Mouse (Mus musculus) cerebellum, adult 18-20 months (tissue): ENCODE results near the gene Ankrd53.

ENCODE experiments used
- DNase-seq, 2 experiments: peaks; one replicate each; pipeline ENCODE4 v3.0.0; 2021

The Ankrd53 gene

DNA sequence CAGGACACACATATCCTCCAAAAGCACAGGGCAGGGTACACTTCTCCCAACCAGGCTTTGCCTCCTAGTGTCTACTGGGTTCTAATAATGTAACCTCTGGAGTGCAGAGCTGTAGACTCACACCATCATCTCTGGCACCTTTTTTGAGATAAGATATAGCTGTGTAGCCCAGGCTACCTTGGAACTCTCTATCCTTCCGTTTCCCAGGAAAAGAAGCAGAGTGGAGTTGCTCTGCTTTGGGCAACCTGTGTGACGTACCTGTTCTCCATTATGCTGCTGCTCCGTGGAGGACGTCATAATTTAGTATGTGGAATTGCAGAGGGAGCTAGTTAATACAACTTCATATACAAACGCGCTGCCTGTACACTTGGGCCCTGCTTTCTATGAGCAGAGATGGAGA, at the start of gene Ankrd53:
Gene Ankrd53 (plus strand): TSS at position 301 of the 400 bp plus-strand sequence.
- no peak for DNase-seq

DNA sequence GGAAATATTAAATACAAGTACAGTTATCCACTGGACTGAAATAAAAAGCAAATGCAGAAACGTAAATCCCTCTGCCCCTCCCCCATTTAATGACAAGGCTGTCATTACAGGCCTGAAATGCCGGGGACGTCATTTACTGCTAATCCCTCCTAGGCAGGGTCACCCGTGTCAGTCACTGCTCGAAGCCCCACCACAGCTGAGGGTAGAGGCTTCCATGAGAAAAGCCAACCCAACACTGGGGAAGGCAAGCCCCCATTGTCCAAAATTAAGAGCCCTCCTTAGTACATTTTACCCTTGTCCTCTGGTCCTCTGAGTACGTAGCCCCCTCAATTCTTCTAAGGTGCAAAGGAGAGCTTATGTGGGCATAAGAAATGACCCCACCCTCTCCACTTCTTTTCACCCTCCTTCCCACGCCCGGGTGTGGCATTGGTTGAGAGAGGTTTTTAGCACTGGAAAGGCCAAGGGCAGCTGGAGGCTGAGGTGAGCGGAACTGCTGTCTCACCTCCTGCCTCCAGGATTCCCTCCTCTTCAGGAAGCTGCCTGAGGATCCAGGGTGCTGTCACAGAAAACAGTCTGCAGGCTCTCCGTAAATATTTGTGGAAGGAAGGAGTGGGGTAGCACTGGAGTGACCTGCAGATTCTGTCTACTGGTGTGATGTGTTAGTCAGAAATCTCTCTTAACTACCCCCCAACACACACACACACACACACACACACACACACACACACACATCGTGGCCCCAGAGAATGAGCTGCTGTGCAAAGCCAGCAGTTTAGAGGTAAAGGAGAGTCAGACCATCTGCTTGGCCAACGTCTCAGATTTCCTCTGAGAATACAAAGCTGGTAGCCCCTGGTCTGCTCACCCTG, 48.9 kb upstream of the Ankrd53 start:
- DNase-seq: no peak

DNA sequence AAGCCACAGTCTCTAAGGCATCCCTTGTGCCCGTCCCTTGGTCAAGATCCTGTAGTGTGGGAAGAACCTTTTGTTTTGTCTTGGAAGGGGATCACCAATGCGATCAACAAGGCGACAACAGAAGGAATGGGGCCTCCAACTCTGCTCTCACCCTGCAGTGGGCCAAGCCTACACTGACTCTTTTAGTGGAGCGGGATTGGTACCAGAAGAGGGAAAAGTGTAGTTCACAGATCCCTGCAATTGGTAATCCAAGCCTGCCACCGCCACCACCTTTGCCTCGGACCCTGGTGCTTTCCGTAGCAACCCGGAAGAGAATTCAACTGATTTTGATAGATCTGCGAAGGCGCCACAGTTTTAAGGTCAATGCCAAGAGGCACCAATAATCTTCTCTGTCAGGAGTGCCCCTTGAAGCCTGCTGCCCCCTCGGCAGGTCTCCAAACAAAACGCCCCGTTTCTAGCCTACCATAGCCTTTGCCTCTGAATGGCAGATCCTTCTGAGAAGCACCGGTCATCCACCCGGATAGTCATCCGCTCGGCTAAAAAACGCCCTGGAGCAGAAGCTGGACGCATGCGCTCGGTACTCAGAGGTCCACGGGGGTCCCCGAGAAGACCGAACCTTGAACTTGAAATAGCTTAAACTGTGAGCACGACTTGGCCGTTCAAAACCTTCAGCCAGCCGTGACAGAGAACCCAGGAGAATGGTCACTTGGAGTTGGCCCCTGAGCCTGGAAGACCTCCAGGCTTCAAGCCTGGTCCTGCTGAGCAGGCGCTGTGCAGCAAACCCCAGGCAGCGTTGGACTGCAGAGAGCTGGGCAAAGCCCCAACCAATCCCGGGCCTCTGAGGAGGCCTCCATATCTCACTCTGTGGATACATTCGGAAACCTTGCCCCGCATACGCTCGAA, 48.0 kb upstream of the Ankrd53 start:
- DNase-seq: no peak

DNA sequence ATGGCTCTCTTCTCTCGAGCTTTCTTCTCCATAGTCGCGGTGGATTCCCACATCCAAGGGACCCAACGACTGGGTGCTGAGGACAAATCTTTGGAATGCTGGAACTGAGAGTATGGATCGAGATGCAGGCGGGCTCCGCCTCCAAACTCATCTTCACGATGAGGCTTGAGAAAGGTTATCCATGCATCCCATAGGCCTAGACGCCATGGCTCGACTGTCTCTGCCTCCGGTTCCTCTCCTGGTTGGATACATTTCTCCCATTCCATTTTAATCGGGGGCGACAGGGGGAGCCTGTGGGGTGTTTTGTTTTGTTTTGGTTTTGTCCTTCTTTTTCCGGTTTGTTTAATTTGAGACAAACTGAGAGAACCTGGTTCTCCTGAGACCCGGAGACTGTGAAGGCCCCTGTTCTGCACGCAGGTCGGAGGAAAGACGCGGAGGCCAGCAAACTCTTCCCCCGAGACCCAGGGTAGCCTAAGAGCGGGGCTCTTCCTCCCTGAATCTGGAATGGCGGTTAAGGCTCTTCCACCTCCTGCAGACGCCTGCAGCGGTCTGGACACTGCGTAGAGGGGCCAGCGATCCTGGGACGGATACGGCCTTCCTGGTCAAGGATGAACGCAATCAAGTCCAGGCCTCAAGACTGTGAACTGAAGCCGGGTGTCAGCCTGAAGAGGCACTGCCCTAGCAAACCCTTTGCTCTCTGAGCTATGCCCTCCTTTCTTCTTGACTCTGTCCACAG, 46.8 kb upstream of the Ankrd53 start:
- no peak for DNase-seq

DNA sequence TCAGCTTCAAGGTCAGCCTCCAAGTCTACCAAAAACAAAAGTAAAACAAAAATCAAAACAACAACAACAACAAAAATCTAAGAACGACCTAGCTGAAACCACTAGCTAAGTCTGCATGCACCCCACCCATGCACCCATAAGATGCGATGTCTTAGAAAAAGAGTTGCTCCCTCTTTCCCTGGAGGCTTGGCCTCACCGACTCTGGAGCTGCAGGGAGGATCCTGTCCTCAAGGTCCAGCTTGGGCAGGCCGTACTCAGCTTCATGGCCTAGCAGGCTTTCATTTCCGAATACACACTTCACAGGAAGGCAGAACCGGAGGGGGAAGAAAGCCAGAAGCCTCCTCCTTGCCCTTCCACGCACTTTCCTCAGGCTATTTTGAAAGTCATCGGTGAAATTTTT, 45.4 kb upstream of the Ankrd53 start:
- no peak for DNase-seq

DNA sequence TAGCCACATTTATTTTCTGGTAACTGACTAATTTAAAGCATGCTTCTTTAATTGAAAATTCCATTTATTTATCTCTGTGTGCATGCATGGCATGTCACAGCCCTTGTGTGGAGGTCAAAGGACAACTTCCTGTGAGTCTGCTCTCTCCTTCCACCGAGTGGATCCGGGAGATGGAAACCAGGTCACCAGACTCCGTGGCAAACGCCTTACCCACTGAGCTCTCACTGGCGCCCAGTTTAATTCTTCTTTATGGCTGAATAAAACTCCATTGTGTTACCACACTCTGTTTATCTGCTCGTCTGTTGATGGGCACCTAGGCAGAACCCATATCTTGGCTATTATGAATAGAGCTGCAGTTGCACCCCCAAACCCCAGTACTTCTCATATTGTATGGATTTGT, 39.9 kb upstream of the Ankrd53 start:
- no peak for DNase-seq

DNA sequence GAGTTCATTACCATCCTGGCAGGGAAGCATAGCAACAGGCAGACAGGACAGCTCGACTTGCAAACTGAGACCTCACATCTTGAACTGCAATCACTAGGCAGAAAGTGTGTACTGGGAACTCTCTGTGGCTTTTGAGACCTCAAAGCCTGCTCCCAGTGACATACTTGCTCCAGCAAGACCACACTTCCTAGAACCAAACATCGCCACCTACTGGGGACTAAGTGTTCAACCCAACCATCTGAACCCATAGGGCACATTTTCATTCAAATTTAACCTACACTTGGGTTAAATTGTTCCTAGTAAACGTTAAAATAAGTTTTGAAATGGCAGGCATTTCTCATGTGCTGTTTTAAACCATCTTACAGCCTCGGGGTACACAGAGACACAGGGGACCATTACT, 35.3 kb upstream of the Ankrd53 start:
- DNase-seq: no peak

DNA sequence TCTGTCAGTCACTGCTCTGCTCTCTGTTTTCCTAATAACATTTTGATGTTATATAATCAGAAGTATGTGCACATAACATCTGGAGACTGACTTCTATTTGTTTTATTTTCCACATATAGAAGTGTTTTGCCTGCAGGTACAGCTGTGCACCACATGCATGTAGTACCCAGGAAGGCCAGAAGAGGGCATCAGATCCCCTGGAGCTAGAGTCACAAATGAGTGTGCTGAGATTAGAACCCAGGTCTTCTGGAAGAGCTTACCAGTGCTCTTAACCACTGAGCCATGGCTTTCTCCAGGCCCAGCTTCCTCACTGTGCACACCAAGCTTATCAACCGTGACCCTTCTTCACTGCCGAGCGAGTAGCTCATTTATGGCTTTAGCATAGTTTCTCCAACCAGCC, 34.0 kb upstream of the Ankrd53 start:
- DNase-seq: no peak

DNA sequence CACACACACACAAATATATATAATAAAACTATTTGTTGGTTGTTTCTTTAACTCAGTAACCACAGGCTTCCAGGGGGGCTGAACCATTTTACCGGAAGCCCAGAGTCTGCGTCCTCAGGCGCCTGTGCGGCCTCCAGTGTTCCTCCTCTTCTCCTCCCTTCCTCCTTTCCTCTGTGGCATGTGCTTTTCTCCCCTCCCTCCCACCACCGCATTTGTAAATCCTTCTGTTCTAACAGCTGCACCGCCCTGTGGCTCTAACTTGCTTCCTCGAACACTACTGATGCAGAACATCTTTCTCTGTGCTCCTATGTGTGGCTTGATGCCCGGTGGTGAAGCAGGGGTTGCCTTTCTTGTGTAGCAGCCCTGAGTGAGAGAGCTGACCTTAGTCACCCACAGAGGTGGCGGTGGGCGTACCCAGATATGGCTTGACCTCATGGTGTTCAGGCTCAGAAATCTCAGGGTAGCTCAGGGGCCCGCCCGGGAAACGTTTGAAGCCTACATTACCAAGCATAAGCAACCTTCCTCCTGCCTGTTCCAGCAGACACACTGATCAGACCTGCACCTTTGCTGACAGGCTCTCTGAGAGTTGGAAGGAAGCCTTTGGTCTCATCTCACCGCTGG, 33.0 kb upstream of the Ankrd53 start:
- DNase-seq: no peak

DNA sequence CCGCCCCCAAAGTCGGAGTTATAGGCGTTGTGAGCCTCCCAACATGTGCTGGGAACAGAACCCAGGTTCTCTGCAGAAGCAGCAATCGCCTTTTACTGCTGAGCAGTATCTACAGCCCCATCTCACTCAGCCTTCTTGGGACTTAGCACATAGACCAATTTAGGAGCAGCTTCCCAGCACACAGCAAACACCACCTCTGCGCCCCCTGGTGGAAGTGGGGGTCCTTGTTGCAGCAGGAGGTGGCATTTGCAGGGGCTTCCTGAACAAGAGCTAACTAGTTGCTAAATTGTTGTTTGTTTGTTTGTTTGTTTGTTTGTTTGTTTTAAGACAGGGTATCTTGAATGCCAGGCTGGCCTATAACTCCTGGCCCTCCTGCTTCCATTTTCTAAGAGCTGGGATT, 31.3 kb upstream of the Ankrd53 start:
- DNase-seq: peak; percentile 38 to 54

DNA sequence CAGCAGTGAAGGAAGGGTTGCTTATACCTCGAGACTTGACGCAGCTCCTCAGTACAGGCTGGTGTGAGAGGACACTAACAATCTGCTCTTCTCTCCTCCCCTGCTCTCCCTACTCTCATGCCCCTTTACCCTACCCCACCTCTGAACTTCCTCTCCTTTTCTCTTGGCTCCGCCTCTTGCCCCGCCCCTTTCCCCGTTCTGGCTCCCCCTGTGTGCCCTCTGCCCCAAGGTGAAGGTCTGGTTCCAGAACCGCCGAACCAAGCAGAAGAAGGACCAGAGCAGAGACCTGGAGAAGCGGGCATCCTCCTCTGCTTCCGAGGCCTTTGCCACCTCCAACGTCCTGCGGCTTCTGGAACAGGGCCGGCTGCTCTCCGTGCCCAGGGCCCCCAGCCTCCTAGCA, 25.1 kb upstream of the Ankrd53 start:
- no peak for DNase-seq

DNA sequence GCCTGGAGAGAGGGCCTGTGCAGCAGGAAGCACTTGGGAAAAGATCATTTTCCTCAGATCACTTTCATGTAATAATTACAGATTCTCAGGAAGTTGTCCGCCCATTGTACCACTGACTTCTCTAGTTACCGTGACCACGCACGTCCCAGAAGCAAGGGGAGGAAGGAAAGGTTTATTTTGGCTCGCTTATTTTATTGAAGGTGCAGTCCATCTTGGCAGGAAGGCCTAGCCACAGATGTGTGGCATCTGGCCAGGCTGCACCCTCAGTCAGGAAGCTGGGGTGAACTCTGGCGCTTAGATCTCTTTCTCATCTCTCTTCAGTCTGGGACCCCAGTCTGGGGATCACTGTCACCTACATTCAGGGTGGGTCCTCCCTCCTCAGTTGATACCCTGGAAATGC, 23.8 kb upstream of the Ankrd53 start:
- DNase-seq: no peak

DNA sequence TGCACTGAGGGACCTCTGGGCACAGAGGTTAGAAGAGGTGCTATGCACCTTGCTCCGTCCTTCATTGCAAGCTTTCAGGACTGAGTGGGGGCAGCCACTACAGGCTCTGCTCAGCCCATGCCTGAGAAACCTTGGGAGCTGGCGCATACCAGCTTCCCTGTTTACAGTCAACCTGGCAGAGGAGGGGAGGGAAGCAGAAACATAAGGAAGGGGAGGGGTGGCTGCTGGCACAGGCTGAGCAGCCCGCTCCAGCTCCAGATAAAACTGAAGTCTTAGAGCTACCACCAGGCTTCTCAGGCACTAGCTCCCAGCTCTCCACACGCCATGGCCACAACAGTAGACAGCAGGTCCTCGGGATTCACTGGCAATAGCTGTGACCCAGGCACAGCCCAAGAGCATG, 19.7 kb upstream of the Ankrd53 start, which contains the start of gene Atp6v1b1:
Gene Atp6v1b1 (plus strand): TSS at position 230 of the 400 bp plus-strand sequence.
- DNase-seq: no peak

DNA sequence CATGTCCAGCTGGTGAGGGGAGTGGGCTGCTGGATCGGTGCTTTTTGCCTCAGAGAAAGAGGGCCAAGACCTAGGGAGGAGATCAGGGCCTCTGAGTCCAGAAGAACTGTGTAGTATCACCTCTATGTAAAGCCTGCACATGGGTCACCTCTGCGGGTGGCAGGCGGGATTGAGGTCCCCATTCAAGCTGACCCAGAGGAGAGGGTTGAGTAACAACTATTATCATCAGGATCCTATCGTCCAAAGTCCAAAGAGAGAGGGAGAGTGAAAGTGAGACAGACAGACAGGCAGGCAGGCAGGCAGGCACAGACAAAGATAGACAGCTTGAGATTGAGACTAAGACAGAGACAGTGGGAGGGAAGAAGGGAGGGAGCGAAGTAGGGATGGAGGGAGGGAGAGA, 19.2 kb upstream of the Ankrd53 start:
- DNase-seq: no peak

DNA sequence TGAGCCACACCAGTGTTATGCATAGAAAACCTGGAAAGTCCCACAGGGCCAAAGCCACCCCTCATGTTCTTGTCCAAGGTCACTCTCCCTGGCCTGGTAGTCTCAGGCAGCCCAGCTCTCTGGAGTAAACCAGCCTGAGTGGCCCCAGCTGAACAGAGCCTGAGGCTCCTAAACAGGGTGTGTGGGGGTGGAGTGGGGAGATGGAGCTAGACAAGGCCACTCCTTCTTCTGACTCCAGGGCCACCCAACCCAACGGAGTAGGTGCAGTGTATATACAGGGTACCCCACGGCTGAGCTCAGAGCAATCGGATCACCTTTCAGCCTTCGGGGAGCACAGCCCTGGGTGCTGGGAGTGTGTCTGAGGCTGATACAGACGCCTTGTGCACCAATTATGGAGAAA, 18.3 kb upstream of the Ankrd53 start:
- DNase-seq: no peak

DNA sequence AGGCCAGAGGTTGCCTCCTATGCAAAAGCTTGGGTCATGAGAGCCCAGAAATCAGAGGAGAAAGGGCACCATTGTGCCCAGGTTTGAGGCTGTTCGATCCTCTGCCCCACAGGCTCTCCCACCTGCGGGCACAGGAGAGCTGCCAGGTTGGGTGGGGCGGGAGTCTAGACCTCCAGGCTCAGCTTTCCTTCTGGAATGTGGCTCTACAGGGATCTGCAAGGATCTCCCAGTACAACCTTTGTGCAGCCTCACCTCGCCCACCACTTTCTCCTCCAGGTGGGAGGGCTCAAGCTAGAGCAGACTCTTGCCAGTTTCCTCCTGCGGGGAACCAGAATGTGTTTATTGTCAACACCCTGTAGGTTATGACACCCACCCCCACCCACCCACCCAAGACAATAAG, 17.9 kb upstream of the Ankrd53 start:
- DNase-seq: no peak

DNA sequence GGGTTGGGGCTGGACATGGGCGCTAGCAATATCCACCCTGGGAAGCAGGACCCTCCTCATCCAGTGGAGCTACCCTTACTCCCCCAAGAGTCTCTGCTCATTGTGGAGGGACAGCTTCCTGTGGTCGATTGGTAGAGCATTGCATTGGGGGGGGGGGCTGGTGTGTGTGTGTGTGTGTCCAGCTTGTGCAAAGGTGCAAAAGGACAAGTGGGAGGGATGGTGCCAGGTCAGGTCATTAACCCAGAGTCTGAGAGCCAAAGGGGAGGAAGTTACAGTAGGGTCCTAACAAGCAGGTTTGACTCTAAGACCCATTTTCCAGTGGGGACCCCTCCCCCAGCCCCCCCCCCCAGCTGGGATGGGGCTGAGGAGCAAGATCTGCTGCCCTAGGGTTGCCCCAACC, 17.0 kb upstream of the Ankrd53 start:
- no peak for DNase-seq

DNA sequence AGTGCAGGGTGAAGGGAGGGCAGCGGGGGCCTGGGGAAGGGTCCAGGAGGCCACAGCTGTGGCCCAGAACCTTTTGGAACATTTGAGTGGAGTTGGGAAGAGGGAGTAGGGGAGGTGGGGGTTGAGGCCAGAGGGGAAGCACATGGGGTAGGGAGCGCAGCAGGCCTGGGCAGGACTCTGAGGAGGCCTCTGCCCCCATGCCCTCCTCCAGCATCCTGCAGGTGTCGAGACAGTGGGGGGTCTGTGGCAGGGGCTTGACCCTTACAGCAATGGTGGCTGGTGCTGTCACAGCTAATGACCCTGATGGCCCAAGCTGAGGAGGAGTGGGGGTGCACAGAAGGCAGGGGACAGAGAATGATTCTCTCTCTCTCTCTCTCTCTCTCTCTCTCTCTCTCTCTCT, 13.2 kb upstream of the Ankrd53 start:
- DNase-seq: no peak

DNA sequence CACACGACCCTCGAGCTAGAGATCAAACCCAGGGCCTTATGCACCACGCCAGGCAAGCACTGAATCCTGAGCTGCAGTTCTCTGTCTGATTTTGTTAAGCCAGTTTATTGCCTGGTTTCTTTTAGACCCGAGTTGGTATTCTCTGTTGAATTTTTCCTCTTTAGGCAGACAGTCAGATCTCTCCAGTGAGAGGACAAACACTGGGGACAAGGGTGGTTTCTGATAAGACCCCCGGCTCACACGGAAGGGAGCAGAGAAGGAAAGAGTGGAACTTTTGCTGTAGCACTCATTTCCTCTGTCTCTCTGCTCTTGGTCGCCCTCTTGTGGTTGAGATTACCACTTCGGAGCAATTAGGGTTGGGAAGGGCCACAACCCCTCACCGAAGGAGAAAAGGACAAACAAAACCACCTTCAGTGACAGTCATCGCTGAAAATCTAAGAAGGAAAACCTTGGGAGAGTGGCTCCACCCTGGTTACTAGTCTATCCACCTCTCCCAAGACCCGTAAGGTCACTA, 12.2 kb upstream of the Ankrd53 start:
- DNase-seq: peak; percentile 53 to 63

DNA sequence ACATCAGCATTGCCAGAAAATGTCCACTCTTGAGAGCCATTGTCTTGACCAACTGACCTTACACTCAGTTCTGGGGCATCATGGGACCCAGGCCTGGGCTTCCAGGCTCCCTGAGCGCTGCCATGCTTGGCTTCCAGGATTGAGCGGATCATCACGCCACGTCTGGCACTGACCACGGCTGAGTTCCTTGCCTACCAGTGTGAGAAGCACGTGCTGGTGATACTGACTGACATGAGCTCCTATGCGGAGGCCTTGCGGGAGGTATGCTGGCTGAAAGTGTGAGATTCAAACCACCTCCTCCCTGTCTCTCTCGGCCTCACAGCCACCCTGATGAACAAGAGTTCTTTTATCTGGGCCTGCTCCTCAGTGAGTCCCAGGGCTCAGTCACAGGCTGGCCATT, 6.4 kb upstream of the Ankrd53 start:
- DNase-seq: no peak

DNA sequence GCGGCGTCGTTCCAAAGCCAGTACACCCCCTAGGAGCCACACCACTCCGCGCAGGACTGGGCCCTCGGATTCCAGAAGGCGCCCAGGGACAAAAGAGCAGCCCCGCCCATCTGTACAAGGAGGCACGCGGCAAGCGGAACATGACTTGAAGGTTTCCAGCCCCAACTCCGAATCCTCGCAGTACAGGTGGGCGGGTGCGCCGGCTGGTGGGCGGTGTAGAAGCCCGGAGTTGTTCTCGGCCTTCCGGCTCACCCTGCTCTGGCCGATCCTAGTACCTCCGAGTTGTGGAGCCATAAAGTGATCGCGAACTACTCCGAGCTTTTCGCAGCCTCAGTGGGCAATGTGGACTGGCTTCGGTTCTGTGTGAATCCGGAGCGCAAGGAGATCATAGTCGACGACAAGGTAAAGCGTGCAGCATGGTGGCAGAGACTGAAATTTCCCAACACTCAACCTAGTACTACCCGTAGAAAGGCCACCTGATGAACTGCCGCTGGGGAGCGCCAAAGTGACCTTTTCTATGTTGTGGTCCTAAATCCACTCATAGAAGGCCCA, 512 bp downstream of the Ankrd53 start:
- DNase-seq: no peak

DNA sequence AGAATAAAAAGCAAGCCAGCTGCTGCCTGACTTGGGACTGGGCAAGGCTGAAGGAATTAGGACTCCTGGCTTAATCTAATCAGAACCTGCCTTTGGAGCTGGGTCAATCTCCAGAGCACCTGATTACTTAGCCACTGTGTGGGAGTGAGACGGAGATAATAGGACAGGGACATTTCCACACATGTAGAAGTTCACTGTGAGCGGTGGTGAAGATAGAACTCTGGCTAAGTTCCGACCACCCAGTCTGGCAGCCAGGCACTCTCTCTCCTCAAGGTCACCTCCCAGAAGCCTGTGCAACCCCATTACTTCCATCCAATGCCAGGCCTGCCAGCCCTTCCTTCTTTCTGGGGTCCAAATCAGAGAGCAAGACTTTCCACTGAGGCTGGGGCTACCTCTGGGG, 4.5 kb downstream of the Ankrd53 start:
- DNase-seq: no peak
